Mouse (Mus musculus) spleen, postnatal 10 days (tissue): ENCODE data around the gene Cnr1.

Experiments
- DNase-seq, 2 experiments: peaks; one replicate each; pipeline ENCODE4 v3.0.0; 2021 to 2022; ENCODE audit warnings: low spot score in 2 of 2

The Cnr1 gene

DNA sequence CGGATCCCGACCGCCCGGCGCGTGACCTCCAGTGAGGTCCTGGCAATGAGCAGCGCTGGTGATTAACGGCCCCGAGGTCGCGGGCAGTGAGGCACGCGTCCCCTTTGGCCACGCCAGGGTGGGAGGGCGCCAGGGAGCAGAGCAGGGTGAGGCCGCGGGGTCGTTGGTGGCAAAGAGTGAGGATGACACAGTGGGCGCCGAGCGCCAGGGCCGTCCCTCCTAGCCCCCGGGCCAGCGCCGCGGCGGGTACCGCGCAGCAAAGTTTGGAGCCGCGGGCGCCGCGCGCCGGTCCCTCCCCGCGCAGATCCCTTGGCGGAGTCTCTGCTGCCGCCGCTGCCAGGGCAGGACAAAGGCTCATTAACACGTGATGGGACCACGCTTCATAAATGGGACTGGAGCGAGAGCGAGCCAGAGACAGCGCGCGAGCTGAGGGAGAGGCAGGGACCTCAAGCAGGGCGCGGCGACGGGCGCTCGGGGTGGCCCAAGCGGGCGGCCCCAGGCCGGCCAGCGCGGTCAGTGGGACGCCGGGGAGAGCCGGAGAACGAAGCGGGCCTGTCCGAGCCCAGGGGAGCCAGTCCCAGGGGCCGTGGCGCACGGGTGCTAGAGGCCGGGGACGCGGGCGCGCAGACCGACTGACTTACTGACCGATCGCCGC, at the start of gene Cnr1:
Gene Cnr1, plus strand, starts transcription at position 360 of the 655 bp plus-strand sequence.
- DNase-seq = peak in 1 of 2 experiments; percentile 27

DNA sequence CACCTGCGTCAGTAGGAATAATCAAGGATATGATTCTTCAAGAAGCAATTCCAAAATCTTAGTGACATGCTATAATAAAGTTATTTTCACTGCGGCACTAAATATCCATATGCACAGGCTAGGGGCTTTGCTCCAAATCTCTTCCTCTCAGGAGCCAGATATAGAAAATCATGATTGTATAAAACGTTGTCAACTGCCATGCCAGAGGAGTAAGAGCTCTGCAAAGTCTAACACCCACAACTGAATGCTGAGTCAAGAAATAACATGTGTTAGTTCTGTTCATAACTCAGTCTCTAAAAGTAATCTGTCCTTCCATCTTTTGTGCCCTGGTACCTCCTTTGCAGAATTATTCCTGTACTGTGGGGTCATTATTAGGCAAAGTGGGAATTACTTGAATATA, 44.4 kb upstream of the Cnr1 start:
- no peak for DNase-seq

DNA sequence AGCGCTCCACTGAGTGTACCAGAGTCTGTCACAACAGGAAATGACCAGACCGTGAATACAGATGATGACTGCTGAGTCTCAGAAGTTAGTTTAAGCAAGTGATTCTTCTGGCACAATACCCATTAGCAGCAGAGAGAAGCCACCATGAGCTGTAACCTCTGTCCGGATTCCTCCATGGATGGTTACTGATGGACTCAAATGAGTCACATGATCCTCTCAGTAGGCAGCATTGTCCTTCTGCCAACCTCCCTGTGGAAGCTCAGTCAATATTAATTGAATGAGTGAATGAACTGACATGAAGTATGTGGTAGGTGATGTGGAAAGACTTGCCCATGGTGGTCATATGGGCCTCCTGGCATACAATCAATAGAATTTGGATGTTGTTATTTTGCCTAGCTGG, 38.4 kb upstream of the Cnr1 start:
- no peak for DNase-seq

DNA sequence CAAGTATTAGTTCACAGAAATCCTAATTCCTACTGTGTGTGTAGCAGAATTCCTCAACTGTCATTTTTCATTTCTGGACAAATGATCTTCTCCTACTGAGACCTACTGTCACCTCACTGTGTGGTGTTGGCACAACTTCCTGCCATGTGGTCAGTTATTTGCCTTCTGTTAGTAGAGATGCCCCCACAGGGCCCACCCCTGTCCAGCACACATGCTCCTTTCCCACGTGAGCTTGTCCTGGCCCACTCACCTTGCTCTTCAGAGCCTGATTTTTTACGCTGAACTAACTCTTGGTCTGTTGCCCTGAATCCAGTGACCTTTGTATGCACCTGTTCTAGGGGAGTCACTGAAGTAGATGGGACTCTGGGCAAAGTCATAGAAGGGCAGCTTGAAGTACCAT, 34.4 kb upstream of the Cnr1 start:
- DNase-seq = no peak

DNA sequence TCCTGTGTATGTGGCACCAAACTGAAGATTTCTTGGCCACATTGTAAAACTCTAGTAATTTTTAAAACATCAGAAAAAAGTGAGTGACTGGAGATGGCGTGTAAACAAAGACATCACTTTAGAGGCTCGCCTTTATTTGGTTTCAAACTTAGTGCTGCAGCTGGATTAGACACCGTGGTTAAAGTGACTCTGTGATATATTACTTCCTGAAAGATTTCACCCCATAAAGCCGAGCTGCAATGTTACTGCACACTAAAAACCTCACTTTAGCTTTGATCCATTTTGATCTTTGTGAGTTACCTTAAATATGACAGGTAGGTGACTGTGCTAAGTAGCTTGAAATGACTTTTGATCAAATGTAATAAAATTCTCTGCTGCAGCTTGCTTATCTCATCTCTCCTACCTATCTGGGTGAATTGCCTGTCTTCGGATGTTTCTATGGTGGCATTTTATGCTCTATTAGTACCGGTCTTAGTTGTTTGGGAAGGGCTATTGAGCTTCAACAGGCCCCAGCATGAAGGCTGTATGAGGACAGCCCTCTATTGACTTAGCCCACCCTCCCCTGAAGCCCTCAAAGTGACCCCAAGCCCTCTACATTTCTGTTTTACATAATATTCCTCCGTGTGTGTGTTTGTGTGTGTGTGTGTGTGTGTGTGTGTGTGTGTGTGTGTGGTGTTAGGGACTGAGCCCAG, 32.1 kb upstream of the Cnr1 start:
- no peak for DNase-seq

DNA sequence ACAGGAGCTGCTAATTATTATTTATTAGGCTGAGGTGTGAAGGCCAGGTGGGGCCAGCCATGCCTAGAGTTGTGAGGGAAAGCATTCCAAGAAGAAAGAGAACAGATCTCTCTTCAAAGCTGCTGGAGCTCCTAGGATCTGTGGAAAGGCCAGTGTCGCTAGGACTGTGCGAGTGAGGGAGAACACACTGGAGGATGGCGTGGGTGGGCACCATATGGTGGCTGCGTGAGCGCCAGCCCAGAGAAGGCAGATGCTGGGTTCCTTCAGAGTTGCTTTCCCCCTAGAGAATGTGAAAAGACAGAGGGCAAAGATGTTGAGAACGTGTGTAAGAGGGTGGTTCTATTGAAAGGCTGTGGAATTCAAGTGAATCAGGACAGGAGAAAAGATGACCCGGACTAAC, 30.6 kb upstream of the Cnr1 start:
- DNase-seq = no peak

DNA sequence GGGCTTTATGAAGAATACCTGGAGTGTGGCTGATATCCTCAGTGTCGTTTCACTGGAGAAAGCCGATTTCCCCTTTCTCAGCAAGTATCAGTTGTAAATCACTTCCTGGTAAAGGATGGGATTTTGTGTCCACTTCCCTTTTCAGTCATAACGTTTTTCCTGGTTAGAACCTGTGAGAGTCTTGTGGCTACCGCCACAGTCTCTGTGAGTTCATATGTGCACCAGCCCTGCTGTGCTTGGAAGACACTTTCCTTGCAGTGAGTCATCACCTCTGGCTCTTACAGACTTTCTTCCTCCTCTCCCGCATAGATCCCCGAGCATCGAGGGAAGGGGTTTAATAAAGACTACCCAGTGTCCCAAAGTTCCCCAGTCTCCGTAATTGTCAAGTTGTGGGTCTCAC, 29.3 kb upstream of the Cnr1 start:
- no peak for DNase-seq

DNA sequence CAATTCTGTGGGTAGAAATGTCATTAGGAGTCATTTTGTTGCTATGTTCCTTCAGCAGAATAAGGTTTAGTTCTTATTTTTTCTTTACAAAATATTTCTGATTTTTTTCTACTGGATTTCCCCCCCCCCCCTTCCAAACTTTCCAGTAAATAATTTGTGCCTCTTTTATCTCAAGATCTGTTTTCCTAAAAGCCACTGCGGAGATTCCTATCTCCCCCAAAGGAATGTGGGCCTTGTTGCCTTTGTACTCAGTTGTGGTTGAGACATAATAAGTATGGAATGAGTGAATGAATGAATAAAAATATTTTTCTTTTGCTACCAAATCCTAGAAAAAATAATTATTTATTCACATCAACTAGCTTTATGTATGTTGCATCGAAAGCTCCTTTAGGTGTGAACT, 28.9 kb upstream of the Cnr1 start:
- no peak for DNase-seq

DNA sequence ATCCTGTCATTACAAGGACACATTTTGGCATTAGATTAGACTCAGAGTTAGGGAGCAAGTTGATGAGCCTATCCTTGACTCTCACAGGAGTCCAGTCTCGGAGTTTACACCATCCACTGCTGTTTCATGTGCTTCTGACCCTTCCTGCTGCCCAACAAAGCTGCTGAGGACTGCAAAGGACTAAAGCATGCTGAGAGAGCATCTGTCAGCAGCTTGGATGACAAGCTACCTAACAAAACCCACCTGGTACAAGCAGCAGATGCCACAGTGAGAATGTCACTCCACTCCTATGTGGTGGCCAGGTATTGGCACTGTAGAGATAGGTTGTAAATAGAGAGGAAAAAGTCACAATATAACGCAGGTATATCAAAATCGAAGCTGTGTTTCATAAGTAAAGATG, 22.7 kb upstream of the Cnr1 start:
- DNase-seq = no peak

DNA sequence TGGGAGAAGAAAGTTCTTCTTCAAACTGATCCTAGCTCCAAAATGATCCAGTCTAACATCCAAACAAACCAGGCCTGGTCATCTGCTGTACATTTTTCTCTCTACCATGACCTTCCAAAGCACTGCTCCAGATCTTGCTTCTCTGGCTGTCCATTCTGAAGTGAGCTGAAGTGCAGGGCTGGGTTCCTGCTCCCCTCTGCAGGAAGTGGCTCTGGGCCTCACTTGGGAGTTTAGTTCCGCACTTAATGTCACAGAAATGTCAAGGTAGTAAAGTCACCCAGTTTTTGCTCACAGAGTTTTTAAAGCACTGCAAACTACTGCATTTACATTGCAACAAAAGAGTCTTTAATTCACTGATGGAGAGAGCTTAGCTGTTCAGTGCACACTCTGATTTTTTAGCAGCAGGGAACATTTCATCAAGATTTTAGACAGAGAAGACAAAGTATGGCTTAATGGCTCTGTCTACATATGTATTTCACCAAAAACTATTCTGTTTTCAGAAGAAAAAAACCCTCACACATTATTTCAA, 20.5 kb upstream of the Cnr1 start:
- no peak for DNase-seq

DNA sequence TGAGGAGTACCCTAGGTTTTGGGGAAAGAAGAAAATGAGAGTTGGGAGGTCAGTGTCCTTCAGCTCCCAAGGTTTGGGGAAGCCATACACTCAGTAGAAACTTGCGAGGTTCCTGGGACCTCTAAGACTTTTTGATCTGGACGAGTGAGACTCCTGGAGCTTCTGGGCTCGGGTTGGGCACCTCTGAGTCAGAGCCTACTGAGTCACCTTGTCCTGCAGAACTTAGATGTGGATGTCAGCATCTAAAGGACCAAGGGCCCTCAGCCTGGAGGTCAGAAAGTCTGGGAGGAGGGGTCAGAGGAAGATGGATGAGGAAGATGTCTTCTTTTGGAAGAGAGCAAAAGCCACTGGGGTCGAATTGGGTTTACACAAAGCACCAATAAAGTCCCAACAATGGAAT, 19.6 kb upstream of the Cnr1 start:
- DNase-seq = no peak

DNA sequence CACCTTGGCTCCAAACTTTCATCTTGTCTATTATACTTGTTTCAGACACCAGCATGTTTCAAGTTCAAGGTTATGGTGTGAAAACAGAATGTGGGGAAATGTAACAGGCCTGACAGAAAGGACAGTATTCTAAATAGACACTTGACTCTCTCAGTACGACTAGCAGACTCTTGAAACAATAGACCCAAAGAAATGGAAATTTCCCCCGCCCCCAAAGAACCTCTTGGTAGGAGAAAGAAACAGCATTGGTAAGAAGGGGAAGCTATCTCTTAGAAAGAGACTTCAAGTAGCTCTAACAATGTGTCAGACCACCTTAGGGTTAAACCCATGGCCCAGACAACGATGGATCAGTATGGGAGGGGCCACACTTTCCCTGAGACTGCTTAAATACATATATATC, 15.6 kb upstream of the Cnr1 start:
- DNase-seq = no peak

DNA sequence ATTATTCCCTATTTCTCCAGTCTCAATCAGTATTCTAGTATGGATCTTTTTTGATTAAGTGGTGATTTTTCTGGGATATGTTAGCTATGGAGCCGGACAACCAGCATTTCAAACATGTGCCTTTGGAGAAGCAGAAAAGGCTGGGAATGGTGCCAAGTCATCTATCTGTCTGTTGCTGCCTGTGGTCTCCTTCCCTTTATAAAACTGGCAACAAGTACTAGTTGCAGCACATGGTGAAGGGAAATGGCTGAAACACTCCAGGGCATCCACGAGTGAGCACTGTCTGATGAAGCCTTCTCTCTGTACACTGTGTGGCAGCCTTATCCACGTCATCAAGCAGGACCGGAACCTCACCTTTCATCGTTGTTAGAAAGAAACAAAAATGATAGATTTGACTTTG, 8.7 kb upstream of the Cnr1 start:
- no peak for DNase-seq

DNA sequence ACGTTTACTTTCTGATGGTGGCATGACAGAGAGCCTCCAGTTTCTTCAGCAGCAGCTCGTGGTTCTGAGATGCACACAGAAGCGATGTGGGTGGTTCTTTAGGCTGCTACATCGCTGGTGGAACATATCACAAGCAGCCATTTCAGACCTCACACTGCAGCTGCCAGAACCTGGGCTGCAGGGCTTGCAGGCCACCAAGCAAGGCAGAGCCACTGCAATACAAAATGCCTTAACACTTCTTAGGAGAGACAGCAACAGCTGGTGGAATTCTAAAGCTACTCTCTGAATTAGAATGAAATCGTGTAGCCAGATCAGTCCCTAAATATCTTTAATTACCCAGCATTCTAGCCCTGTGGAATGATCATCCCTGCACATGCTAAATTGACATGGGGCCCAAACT, 3.6 kb upstream of the Cnr1 start:
- DNase-seq = no peak

DNA sequence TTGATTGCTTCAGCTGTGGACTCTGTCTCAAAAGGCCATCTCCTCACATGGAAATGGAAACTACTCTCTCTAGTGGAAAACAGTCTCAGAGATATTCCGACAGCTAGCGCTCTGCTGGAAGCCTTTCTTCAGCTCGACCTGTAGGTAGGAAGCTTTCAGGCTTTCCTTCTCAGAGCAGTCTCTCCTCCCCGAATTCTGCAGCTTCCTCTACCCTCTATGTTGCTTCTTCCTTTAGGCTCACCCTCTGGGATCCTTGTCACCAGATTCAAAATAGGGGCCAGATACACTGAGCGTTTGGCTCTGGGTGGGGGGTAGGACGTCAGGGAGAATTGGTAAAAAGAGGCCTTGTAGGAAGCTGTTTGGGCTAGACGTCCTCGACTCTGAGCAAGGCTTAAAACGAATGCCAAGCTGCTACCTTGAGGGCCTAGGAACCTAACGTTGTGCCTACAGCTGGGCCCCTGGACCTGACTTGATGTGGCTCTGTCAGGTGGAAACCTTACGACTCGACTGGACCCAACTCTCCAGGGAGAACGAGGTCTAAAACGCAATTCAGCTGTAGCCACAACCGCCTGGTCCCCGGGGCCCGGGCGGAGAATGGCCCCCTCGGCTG, 1.1 kb upstream of the Cnr1 start:
- DNase-seq = no peak

DNA sequence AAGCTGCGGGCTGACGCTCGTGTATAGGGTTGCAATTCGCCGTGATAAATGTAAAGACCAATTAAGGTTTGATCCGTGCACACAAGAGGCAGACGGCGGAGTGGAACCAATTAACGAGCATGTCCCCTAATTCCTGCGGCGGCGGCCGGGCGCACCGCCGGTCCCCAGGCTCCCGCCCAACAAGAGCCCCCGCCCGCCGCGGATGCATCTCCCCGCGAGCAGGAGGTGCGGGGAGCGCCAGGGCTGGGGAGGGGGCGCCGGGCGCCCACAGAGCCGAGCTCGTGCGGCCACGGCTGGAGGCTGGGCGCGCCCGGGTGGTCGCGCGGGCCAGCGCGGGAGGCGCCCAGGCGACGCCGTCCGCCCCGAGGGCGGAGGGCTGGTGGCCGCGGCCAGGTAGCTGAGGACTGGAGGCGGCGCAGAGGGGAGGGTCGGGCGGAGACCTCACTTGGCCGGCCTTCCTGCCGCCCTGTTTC, 596 bp upstream of the Cnr1 start:
- no peak for DNase-seq

DNA sequence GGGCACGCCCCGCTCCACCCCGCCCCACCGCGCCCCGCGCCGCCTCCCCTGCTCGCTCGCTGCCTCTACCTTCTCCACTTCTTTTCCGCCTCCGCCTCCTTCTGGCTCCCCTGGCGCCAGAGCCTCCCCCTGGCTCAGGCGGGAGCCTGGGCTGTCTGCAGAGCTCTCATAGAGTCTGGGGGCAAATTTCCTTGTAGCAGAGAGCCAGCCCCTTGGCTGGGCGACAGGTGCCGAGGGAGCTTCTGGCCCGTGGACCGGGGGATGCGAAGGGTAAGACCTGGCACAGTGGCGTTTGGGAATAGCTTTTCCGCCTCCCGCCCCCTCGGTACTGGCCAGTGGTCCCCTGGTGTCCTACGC, 474 bp downstream of the Cnr1 start:
- no peak for DNase-seq

DNA sequence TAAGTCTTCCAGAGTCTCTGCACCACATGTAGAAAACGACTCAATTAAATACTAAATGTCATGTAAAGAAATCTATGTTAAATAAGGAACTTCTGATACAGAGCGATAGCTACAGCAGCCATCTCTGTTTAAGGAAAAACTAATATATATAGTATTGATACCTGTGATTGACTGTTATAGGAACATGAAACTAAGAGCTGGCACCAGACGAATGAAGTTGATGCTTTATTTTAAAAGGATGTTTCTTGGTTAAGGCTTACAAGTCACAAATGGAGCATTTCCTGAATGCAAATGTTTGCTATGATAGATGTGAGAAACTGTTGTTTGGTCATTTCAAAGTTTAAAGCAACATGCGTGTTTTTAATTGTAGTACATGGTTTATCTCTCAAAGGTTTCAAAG, 1.1 kb downstream of the Cnr1 start:
- DNase-seq = no peak

DNA sequence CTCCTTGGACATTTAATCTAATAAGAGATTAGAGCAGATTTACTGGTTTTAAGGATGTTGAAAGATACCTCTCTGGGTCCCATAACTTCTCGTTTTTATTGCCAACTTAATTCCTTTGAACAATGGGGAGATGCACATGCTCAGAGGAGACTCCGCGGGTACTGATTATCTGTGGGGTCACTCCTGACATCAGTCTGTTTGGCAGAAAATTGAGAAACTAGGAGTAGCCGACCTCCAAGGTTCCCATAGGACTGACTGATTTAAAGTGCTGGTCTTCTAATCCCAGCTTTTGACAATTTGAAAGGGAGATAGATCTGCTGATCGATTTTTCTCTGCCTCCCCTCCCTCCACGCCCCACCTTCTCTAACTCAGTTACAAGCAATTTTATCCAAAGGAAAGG, 1.6 kb downstream of the Cnr1 start:
- DNase-seq = no peak

DNA sequence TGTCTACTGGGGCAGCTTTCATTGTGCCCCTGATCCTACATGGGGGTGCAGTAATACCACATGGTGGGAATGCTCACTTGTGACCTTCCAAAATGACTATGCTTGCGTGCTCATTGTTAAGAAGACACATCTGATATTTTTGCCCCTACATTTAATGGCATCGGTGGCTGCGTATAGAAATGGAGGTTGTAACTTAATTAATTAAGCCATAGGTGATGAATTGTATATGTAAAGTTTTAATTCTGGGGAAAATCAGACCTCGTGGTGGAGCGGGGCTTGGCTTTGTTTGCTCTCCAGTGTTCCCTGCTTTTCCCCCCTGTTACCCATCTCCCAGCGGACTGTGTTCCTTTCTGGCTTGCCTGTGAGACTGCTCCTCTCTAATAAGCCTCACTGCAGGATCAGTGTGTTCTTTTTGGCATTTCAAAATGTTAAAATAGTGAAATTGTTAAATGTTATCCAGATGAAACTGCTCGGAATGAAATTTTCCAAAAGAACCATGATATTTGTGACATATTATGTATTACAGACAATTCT, 2.4 kb downstream of the Cnr1 start:
- DNase-seq = no peak

DNA sequence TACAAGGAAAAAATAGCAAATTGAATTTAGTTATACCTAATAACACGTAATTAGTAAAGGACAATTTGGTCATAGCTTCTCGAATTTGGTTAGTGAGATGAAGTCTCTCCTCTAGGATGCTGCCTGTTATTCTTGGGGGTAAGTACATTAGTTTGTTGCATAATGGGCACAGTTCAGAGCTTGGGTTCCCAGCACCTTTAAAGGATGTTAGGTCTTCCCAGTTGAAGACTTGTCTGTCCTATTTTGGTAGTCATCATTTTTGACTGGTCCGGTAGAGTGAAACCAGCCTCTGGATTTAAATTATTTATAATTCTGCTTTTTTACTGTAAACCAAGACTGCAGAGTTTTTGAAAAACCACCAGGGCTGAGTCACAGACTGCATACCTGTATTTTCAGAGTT, 3.3 kb downstream of the Cnr1 start:
- DNase-seq = no peak

DNA sequence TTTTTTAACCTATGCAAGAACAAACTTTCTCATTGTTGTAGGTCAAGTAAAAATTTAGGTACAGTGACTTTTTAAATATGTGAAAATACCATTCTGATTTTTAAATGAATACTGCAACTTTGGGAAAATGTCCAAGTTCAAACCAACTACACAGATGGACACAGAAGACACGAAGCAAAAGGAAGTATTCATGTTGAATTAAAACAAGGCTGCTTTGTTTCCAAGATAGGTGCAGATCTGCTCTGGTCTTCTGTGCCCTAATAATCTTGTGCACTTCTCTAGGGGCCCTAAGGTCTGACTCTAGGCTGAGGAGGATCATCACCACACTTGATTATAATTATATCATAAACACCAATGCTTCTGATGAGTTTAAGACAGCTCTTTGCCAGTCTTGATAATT, 4.1 kb downstream of the Cnr1 start:
- no peak for DNase-seq

DNA sequence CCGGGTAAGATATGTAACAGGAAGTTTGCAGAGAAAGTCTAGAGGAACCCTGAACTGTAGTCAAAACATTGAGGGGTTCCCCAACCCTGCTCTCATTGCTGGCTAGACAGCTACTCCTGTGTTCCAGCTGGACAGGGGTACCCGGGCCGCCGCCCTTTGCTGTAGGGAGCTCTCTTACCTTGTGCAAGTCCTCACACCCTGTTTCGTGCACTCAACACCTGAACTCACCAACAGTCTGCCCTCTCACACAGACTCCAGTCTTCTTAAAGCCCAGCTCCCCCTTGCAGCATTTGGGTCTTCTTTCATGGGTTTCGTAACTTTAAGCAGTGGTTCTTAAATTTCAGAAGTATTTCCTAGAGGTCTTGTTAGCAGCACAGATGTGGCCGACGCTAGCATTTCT, 7.0 kb downstream of the Cnr1 start:
- DNase-seq = no peak
